Mouse (Mus musculus): ENCODE measurements at regions not wholly inside any gene's neighbourhood (a gene's known extent, or its start where the extent isn't known, plus 50 kb on each side); places are given as distances from the start of the nearest gene placed in this dataset.

- no peak overlapping the region for H3K9ac ChIP-seq (replicated peaks; ENCODE audit: low read depth, low read length)
- TF ChIP-seq EP300 (IDR thresholded peaks at IDR 0.05; ENCODE audit: low read depth), result no peak
- no peak for TF ChIP-seq CTCF (IDR thresholded peaks at IDR 0.05; ENCODE audit: low read depth)
- H3K27me3 ChIP-seq (ENCODE audit: control insufficient read depth, insufficient read depth, low read length), result no peaks in the 10 kb centered on the region
- H3K27ac ChIP-seq (ENCODE audit: low read depth), result no peak overlapping the region
- H3K4me1 ChIP-seq (ENCODE audit: control insufficient read depth, insufficient read depth), result no peaks in the 10 kb centered on the region
- H3K36me3 ChIP-seq (replicated peaks; ENCODE audit: control insufficient read depth, insufficient read depth, low read length), result no peaks in the 10 kb centered on the region
- no peak overlapping the region for H3K4me3 ChIP-seq (ENCODE audit: low read depth, low read length)
- 56% methylated on average over 5 of the region's 5 CpGs for WGBS
- no peak overlapping the region for H3K4me2 ChIP-seq (ENCODE audit: low read depth, low read length)
- DNase-seq (ENCODE audit: low spot score) (no peak), ATAC-seq (ENCODE audit: insufficient read depth, low read depth) (no peak)
- no peaks in the 10 kb centered on the region for H3K9me3 ChIP-seq (replicated peaks; ENCODE audit: control insufficient read depth, low read length)
Observed at GRCm38 (mm10) chr4:34209179-34209896, 159.3 kb upstream of the Spaca1 start.

DNA sequence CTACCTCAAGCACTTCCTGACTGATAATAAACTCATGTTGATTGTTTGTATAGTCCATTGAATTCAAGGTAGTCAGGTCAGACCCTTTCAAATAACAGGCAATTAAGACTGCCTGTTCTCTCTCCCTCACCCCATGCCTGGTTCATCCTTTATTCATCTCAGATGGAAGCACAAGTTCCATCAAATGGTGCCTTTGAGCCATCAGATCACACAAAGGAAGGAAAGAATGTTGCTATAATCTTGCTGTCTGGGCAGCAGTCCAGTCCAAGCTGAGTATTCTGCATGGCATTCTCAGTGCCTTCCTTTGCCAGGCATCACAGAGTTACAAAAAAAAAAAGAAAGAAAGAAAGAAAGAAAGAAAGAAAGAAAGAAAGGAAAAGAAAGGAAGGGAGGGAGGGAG, 163.7 kb upstream of the Spaca1 start:
- Histone ChIP-seq H3K27ac (ENCODE audit: low read depth) (no peak overlapping the region), H3K9ac (replicated peaks; ENCODE audit: low read depth, low read length) (no peak overlapping the region), H3K4me1 (ENCODE audit: control insufficient read depth, insufficient read depth) (no peaks in the 10 kb centered on the region), H3K4me2 (ENCODE audit: low read depth, low read length) (no peak overlapping the region), H3K9me3 (replicated peaks; ENCODE audit: control insufficient read depth, low read length) (no peaks in the 10 kb centered on the region), H3K27me3 (ENCODE audit: control insufficient read depth, insufficient read depth, low read length) (no peaks in the 10 kb centered on the region), H3K36me3 (replicated peaks; ENCODE audit: control insufficient read depth, insufficient read depth, low read length) (no peaks in the 10 kb centered on the region), H3K4me3 (ENCODE audit: low read depth, low read length) (no peak overlapping the region)
- DNase-seq (ENCODE audit: low spot score) (no peak), ATAC-seq (ENCODE audit: insufficient read depth, low read depth) (no peak)
- TF ChIP-seq EP300 (IDR thresholded peaks at IDR 0.05; ENCODE audit: low read depth) (no peak), CTCF (IDR thresholded peaks at IDR 0.05; ENCODE audit: low read depth) (no peak)

GRCm38 (mm10) chr4:34214346-34214745, 164.4 kb upstream of the Spaca1 start:
- no peak overlapping the region for H3K4me3 ChIP-seq (ENCODE audit: low read depth, low read length)
- H3K27me3 ChIP-seq (ENCODE audit: control insufficient read depth, insufficient read depth, low read length), result no peaks in the 10 kb centered on the region
- WGBS, result 51% methylated on average over 11 of the region's 11 CpGs
- H3K9ac ChIP-seq (replicated peaks; ENCODE audit: low read depth, low read length), result no peak overlapping the region
- DNase-seq (ENCODE audit: low spot score) (no peak), ATAC-seq (ENCODE audit: insufficient read depth, low read depth) (no peak)
- H3K36me3 ChIP-seq (replicated peaks; ENCODE audit: control insufficient read depth, insufficient read depth, low read length), result no peaks in the 10 kb centered on the region
- H3K4me1 ChIP-seq (ENCODE audit: control insufficient read depth, insufficient read depth), result no peaks in the 10 kb centered on the region
- no peaks in the 10 kb centered on the region for H3K9me3 ChIP-seq (replicated peaks; ENCODE audit: control insufficient read depth, low read length)
- no peak overlapping the region for H3K27ac ChIP-seq (ENCODE audit: low read depth)
- H3K4me2 ChIP-seq (ENCODE audit: low read depth, low read length), result no peak overlapping the region
- TF ChIP-seq CTCF (IDR thresholded peaks at IDR 0.05; ENCODE audit: low read depth) (no peak), EP300 (IDR thresholded peaks at IDR 0.05; ENCODE audit: low read depth) (no peak)

GRCm38 (mm10) chr4:34221915-34222314, 171.9 kb upstream of the Spaca1 start:
- DNase-seq (ENCODE audit: low spot score) (no peak), ATAC-seq (ENCODE audit: insufficient read depth, low read depth) (no peak)
- H3K27ac ChIP-seq (ENCODE audit: low read depth), result no peak overlapping the region
- H3K4me3 ChIP-seq (ENCODE audit: low read depth, low read length), result no peak overlapping the region
- no peaks in the 10 kb centered on the region for H3K4me1 ChIP-seq (ENCODE audit: control insufficient read depth, insufficient read depth)
- H3K4me2 ChIP-seq (ENCODE audit: low read depth, low read length), result no peak overlapping the region
- no peak overlapping the region for H3K9ac ChIP-seq (replicated peaks; ENCODE audit: low read depth, low read length)
- no peaks in the 10 kb centered on the region for H3K27me3 ChIP-seq (ENCODE audit: control insufficient read depth, insufficient read depth, low read length)
- 77% methylated on average over 1 of the region's 1 CpGs for WGBS
- H3K9me3 ChIP-seq (replicated peaks; ENCODE audit: control insufficient read depth, low read length), result no peaks in the 10 kb centered on the region
- no peak for TF ChIP-seq CTCF (IDR thresholded peaks at IDR 0.05; ENCODE audit: low read depth)
- TF ChIP-seq EP300 (IDR thresholded peaks at IDR 0.05; ENCODE audit: low read depth), result no peak
- no peaks in the 10 kb centered on the region for H3K36me3 ChIP-seq (replicated peaks; ENCODE audit: control insufficient read depth, insufficient read depth, low read length)

DNA sequence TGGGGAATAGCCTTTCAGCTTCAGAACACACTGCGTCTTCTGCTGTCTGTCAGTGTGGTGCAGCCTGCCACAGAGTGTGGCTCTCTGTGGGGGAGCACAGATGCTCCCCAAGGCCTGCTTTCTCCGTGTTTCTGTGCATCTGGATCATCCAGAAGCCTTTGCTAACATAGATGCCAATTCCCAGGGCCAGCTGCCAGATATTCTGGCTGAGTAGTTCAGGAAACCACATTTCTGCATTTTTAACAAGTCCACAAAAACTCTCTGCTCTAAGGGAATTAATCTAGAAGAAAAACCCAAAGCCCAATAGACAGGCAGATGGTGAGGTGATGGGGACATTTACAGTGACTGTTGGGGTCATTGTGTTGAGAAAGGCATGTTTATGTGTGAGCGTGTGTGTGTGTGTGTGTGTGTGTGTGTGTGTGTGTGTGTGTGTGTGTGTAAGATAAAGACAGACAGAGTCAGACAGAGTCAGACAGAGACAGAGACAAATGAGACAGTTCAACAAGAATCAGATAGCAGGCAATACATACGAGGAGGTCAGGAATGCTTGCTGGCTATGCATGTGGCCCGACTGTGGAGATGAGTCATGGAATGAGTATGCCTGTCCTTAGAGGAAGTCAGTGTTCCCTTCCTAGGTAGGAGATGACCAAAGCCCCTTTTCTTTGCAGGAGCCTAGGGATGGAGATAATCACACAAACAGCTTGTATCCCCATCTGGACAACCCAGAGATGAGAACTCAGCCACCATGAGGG, 176.3 kb upstream of the Spaca1 start:
- no peak for ATAC-seq (ENCODE audit: insufficient read depth, low read depth)

More for the DNA sequence above, 176.3 kb upstream of the Spaca1 start:
- TF ChIP-seq CTCF (IDR thresholded peaks at IDR 0.05; ENCODE audit: low read depth) (no peak), EP300 (IDR thresholded peaks at IDR 0.05; ENCODE audit: low read depth) (no peak)
- Histone ChIP-seq H3K27me3 (ENCODE audit: control insufficient read depth, insufficient read depth, low read length) (no peaks in the 10 kb centered on the region), H3K9ac (replicated peaks; ENCODE audit: low read depth, low read length) (no peak overlapping the region), H3K4me2 (ENCODE audit: low read depth, low read length) (no peak overlapping the region), H3K9me3 (replicated peaks; ENCODE audit: control insufficient read depth, low read length) (no peaks in the 10 kb centered on the region), H3K4me3 (ENCODE audit: low read depth, low read length) (no peak overlapping the region), H3K36me3 (replicated peaks; ENCODE audit: control insufficient read depth, insufficient read depth, low read length) (no peaks in the 10 kb centered on the region), H3K27ac (ENCODE audit: low read depth) (no peak overlapping the region), H3K4me1 (ENCODE audit: control insufficient read depth, insufficient read depth) (no peaks in the 10 kb centered on the region)
- no peak for DNase-seq (ENCODE audit: low spot score)
- 34% methylated on average over 5 of the region's 5 CpGs for WGBS
